Comparison of ENCODE assay signal across 9 mouse cellular contexts in genomic region chr10:95280327-95280726, GRCm38 (mm10). TPM values are rescaled to one million over a fixed set of nuclear protein-coding genes. Genes with fewer than 3 reads are reported as not detected.
A peak's percentile ranks its signal among the peaks of the same experiment; 100 is the strongest.
DNase-seq lines count a peak whose midpoint lies in the region.
"Had no signal": no experiment of that assay in that cellular context is flagged by ENCODE, and none has a peak within 500 bp of the region (broad histone marks: within the 10 kb centered on the region; RNA-seq: fewer than 3 reads in every experiment).

No protein-coding gene starts in this region.

- peak; percentile 50 for DNase-seq in adrenal gland, postnatal 10 days
- DNase-seq in adrenal gland, adult 8-10 months, result no peak
- DNase-seq in kidney, adult 11 months, result peak; percentile 60
- DNase-seq in kidney, postnatal 4 days, result no peak
- DNase-seq in cerebellum, adult 11-12 months, result peak; percentile 71
- DNase-seq in heart, postnatal 4 days, result peak; percentile 78
- no peak for DNase-seq in natural killer cell, adult 2 months (ENCODE audit: low spot score in 2 of 2)
- DNase-seq in thymus, postnatal 10 days (ENCODE audit: low spot score in 2 of 2), result no peak
- DNase-seq: lung, embryonic 14.5 days had no signal

RNA-seq across cellular contexts. Expression of gene Cradd, which starts 43.6 kb away (rescaled TPM):
- total RNA-seq in adrenal gland, postnatal 10 days (2021), result 10 to 100 TPM in 1 of 2 experiments, 1 to 10 TPM in 1; 8.2 to 13.4 TPM
- 10 to 100 TPM in 3 of 4 experiments, 1 to 10 TPM in 1; 9.5 to 16.5 (median 13.2) TPM for total RNA-seq in adrenal gland, adult 8-10 months (2022)
- total RNA-seq in heart, postnatal 4 days (2021), result 10 to 100 TPM; 11.3 to 12.2 TPM

Comparison
In these comparisons a context has a peak if more than half of its experiments do, and no peak if none do; other contexts are left out.
1. DNase-seq: peak in adrenal gland, postnatal 10 days (single experiment), kidney, adult 11 months (single experiment), cerebellum, adult 11-12 months (single experiment) and heart, postnatal 4 days (single experiment); none in adrenal gland, adult 8-10 months (single experiment), kidney, postnatal 4 days (0 of 2), natural killer cell, adult 2 months (0 of 2) and thymus, postnatal 10 days (0 of 2).